Mouse (Mus musculus) neural tube, embryonic 12.5 days (tissue): ENCODE results near the gene Tmem117. TPM values are rescaled to one million over a fixed set of nuclear protein-coding genes. Genes with fewer than 3 reads are reported as not detected.

Source experiments
- ATAC-seq: fragments of 200-750 bp; cut with Nextera tagmentation; 2 replicates; pipeline ENCODE4 v1.8.0; 2017; ENCODE audit warnings: low read depth, mild to moderate bottlenecking, moderate TSS enrichment, moderate library complexity; ENCODE audit not compliant: low FRiP score
- H3K27ac ChIP-seq: fragments of 300-500 bp; sonication (generic); 2 replicates; pipeline ENCODE4 v1.5.1; 2016
- H3K27me3 ChIP-seq: fragments of 300-500 bp; sonication (generic); replicated peaks from 2 replicates; pipeline ENCODE4 v1.6.1; 2016; ENCODE audit warnings: mild to moderate bottlenecking
- H3K36me3 ChIP-seq: fragments of 300-500 bp; sonication (generic); 2 replicates; pipeline ENCODE4 v1.6.1; 2016; ENCODE audit warnings: mild to moderate bottlenecking
- H3K4me1 ChIP-seq: fragments of 300-500 bp; sonication (generic); 2 replicates; pipeline ENCODE4 v1.6.1; 2016
- H3K4me2 ChIP-seq: fragments of 300-500 bp; sonication (generic); replicated peaks from 2 replicates; pipeline ENCODE4 v1.6.1; 2016; ENCODE audit warnings: mild to moderate bottlenecking
- H3K4me3 ChIP-seq: fragments of 300-500 bp; sonication (generic); 2 replicates; pipeline ENCODE4 v1.5.1; 2016
- H3K9ac ChIP-seq: fragments of 300-500 bp; sonication (generic); 2 replicates; pipeline ENCODE4 v1.6.1; 2016; ENCODE audit warnings: mild to moderate bottlenecking
- H3K9me3 ChIP-seq: fragments of 300-500 bp; sonication (generic); 2 replicates; pipeline ENCODE4 v1.6.1; 2016; ENCODE audit warnings: mild to moderate bottlenecking
- WGBS: fragments of 180-500 bp; shearing (Covaris S2); methylation state at CpG from one replicate; pipeline ENCODE4 v1.1.7; 2016; 5-methylcytosine and 5-hydroxymethylcytosine counted together
- polyA plus RNA-seq: library from polyadenylated mRNA; unstranded; fragments of >200 nt; fragmentation: Nextera tagmentation; extraction: Ambion mirVana; gene quantifications from 2 replicates; pipeline ENCODE4 v1.2.1, GENCODE M21; 2016

The Tmem117 gene
- polyA plus RNA-seq, 1 experiment from 2014 or later = 6.5 TPM

GRCm38 (mm10) chr15:95081654-95082053, 452.6 kb downstream of the Tmem117 start:
- peak overlapping the region; percentile 5; the same call in 1 of the 2 replicates for H3K4me2 ChIP-seq
- H3K4me1 ChIP-seq = no peaks in the 10 kb centered on the region; the same call in 1 of the 2 replicates
- 0 out of 2 replicates have a peak, but pooled peaks have one; percentile 65 for ATAC-seq
- H3K27me3 ChIP-seq = no peaks in the 10 kb centered on the region
- no peaks in the 10 kb centered on the region for H3K9me3 ChIP-seq
- WGBS = 58% methylated on average over 11 of the region's 11 CpGs
- 0 out of 2 replicates have a peak overlapping the region, but pooled peaks have one; percentile 26 for H3K27ac ChIP-seq
- H3K9ac ChIP-seq = no peak overlapping the region
- H3K4me3 ChIP-seq = no peak overlapping the region
- no peaks in the 10 kb centered on the region for H3K36me3 ChIP-seq

DNA sequence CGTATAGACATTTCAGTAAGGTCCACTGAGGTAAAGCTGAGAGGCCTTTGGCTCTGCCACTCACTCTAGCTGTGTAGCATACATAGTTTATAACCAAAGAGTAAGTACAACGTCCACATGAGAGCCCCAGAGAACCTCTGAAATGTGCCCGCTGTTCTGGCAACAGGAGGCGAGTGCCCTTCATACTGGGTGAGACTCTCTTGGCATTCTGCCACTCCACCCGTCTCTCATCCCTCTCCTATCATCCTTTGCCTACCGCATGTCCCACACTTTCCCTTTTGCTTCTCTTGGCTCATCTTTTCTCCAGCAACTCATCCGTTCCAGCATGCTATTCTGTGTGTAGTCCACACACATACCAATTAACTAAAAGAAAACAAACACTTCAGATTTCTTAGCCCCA, 456.9 kb downstream of the Tmem117 start:
- Histone ChIP-seq H3K4me2 (no peak overlapping the region), H3K4me1 (no peaks in the 10 kb centered on the region; the same call in 1 of the 2 replicates)
- 87% methylated on average over 7 of the region's 7 CpGs for WGBS

GRCm38 (mm10) chr15:95100133-95100532, 471.1 kb downstream of the Tmem117 start:
- Histone ChIP-seq H3K27ac (no peak overlapping the region), H3K4me1 (0 out of 2 replicates have a peak, but pooled peaks cover 2% of the 10 kb centered on the region), H3K27me3 (no peaks in the 10 kb centered on the region), H3K4me3 (no peak overlapping the region), H3K4me2 (no peak overlapping the region), H3K9me3 (no peaks in the 10 kb centered on the region), H3K9ac (no peak overlapping the region), H3K36me3 (no peaks in the 10 kb centered on the region)
- WGBS = 87% methylated on average over 7 of the region's 7 CpGs
- no peak for ATAC-seq

More for the DNA sequence above, 456.9 kb downstream of the Tmem117 start:
- H3K27me3 ChIP-seq = no peaks in the 10 kb centered on the region
- no peak overlapping the region for H3K27ac ChIP-seq
- H3K4me3 ChIP-seq = no peak overlapping the region
- no peaks in the 10 kb centered on the region for H3K36me3 ChIP-seq
- no peaks in the 10 kb centered on the region for H3K9me3 ChIP-seq
- no peak overlapping the region for H3K9ac ChIP-seq
- no peak for ATAC-seq

GRCm38 (mm10) chr15:95101522-95101921, 472.5 kb downstream of the Tmem117 start:
- Histone ChIP-seq H3K9me3 (no peaks in the 10 kb centered on the region), H3K27ac (no peak overlapping the region), H3K27me3 (no peaks in the 10 kb centered on the region), H3K9ac (no peak overlapping the region), H3K4me1 (0 out of 2 replicates have a peak, but pooled peaks cover 3% of the 10 kb centered on the region), H3K4me2 (no peak overlapping the region), H3K4me3 (no peak overlapping the region), H3K36me3 (no peaks in the 10 kb centered on the region)
- no peak for ATAC-seq

DNA sequence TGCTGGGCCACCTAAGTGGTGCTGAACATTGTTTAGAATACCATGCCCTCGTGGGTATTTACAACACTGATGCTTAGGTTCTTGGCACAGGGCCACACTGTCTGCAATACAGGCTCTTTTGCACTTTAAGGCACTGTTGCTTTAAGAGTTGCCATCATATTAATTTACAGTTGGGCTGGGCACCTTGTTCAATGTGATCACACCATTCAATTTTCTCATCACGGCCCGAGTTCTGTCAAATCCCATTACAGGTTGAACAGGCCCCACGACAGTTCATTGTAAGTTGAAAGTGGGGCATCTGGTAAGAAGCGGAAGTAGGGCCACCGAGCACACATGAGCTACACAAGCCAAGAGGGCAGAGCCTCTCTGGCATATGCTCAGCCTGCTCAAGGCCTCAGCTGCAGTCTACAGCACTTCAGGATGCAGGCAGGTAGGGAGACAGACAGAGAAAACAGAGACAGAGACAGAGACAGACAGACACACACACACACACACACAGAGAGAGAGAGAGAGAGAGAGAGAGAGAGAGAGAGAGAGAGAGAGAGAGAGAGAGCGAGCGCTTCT, 478.3 kb downstream of the Tmem117 start:
- Histone ChIP-seq H3K9me3 (no peaks in the 10 kb centered on the region), H3K4me2 (no peak overlapping the region), H3K27ac (no peak overlapping the region), H3K36me3 (no peaks in the 10 kb centered on the region), H3K27me3 (no peaks in the 10 kb centered on the region), H3K9ac (no peak overlapping the region), H3K4me3 (no peak overlapping the region), H3K4me1 (peaks cover 4% of the 10 kb centered on the region; the same call in 1 of the 2 replicates)
- WGBS = 73% methylated on average over 8 of the region's 8 CpGs
- no peak for ATAC-seq

DNA sequence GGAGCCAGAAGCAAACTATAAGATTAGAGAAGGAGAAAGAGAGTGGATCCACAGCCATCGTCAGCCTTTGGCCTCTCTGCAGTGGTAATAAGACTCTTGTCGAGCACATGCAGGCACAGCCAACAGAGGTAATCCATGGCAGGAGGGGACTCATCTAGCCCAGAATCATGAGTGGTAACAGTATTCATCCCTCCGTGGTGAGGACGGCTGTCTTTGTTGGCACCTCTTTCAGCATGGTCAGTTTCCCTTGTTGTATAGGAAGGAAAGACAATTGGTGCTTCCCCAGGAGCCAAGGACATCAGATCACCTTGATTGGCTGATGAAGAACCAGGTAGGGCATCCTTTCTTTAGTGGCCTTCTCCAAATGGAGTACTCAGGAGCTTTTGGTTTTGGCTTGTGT, 479.6 kb downstream of the Tmem117 start:
- Histone ChIP-seq H3K9ac (no peak overlapping the region), H3K27me3 (no peaks in the 10 kb centered on the region), H3K4me1 (peaks cover 4% of the 10 kb centered on the region; the same call in 1 of the 2 replicates), H3K9me3 (no peaks in the 10 kb centered on the region), H3K4me3 (no peak overlapping the region), H3K4me2 (no peak overlapping the region), H3K27ac (no peak overlapping the region), H3K36me3 (no peaks in the 10 kb centered on the region)
- no peak for ATAC-seq
- 88% methylated on average over 4 of the region's 4 CpGs for WGBS

GRCm38 (mm10) chr15:95131401-95131800, 502.4 kb downstream of the Tmem117 start:
- Histone ChIP-seq H3K4me1 (no peaks in the 10 kb centered on the region), H3K27me3 (no peaks in the 10 kb centered on the region), H3K4me2 (no peak overlapping the region), H3K4me3 (no peak overlapping the region), H3K9ac (no peak overlapping the region), H3K9me3 (no peaks in the 10 kb centered on the region), H3K36me3 (no peaks in the 10 kb centered on the region), H3K27ac (no peak overlapping the region)
- 68% methylated on average over 4 of the region's 4 CpGs for WGBS
- ATAC-seq = no peak

DNA sequence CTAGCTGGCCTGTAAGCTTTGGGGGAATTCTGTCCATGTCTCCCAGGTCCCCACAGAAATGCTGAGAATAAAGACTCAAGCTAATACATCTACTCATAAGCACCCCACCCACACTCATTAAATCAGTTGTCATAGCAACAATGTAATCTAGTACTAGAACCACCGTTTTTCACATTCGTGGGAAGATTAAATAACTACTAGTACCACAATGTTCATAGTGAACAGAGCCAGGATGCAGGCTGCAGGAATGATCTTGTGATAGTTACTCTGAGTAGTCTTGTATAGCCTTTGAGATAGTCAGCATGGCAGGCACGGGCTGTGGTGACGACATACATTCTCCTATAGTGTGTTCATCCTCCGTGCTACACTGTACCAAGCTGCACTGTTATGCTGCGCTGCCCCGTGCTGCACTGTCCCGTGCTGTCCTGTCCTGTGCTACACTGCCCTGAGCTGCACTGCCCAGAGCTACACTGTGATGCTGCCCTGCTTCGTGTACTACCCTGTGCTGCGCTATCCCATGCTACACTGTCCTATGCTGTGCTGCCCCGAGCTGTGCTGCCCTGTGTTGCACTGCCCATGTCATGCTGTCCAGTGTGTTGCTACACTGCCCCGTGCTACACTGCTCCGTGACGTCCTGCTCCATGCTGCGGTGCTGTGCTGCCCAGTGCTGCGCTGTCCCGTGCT, 507.0 kb downstream of the Tmem117 start:
- no peaks in the 10 kb centered on the region for H3K36me3 ChIP-seq
- no peak overlapping the region for H3K4me3 ChIP-seq
- H3K27me3 ChIP-seq = no peaks in the 10 kb centered on the region
- no peaks in the 10 kb centered on the region for H3K9me3 ChIP-seq
- H3K27ac ChIP-seq = no peak overlapping the region
- no peaks in the 10 kb centered on the region for H3K4me1 ChIP-seq
- H3K9ac ChIP-seq = no peak overlapping the region
- no peak overlapping the region for H3K4me2 ChIP-seq
- WGBS = 90% methylated on average over 17 of the region's 17 CpGs
- 0 out of 2 replicates have a peak, but pooled peaks have one; percentile 21 for ATAC-seq

DNA sequence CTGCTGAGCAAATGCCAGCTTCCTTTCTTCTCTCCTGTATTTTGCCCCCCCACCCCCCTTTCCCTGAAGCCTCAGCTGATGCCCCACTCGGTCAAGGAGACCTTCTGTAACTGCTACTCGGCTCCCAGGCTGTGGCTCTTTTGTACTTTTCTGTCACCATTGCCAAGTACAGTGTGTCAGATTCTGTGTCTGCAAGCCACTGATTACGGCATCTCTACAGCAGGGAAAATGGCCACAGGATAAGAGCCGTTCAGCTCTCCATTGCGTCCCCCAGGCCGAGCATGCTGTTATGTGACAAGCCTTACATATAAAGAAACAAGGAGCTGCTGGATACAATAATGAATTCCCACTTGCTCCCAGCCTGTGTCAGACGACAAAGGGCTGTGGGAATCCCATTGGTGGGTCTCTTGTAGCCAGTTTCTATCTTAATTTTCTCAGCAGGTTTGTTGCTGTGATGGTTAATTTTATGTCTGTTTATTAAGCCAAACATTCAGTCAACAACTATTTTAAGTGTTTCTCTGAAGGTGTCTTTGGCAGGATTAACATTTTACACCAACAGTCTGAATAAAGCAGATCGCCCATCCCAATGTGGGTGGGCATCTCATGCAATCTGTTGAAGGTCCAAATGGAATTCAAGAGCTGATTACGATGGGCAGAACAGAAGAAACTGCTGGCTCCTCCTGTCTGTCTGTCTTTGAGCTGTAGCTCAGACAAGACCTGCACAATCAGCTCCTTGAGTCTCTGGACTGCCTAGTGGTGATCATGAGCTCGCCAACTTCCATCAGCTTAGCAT, 508.2 kb downstream of the Tmem117 start:
- WGBS = 75% methylated on average over 10 of the region's 10 CpGs
- no peak overlapping the region for H3K27ac ChIP-seq
- no peak for ATAC-seq

GRCm38 (mm10) chr15:95138709-95139409, 509.8 kb downstream of the Tmem117 start:
- no peak overlapping the region for H3K4me3 ChIP-seq
- no peaks in the 10 kb centered on the region for H3K36me3 ChIP-seq
- H3K9me3 ChIP-seq = no peaks in the 10 kb centered on the region
- no peak overlapping the region for H3K27ac ChIP-seq
- ATAC-seq = no peak
- WGBS = 77% methylated on average over 12 of the region's 12 CpGs
- H3K9ac ChIP-seq = no peak overlapping the region
- no peaks in the 10 kb centered on the region for H3K27me3 ChIP-seq
- H3K4me1 ChIP-seq = no peaks in the 10 kb centered on the region
- H3K4me2 ChIP-seq = no peak overlapping the region

More for the DNA sequence above, 508.2 kb downstream of the Tmem117 start:
- H3K9me3 ChIP-seq = no peaks in the 10 kb centered on the region
- no peaks in the 10 kb centered on the region for H3K27me3 ChIP-seq
- no peak overlapping the region for H3K9ac ChIP-seq
- no peak overlapping the region for H3K4me2 ChIP-seq
- no peaks in the 10 kb centered on the region for H3K36me3 ChIP-seq
- no peaks in the 10 kb centered on the region for H3K4me1 ChIP-seq
- no peak overlapping the region for H3K4me3 ChIP-seq

GRCm38 (mm10) chr15:95144131-95144530, 515.1 kb downstream of the Tmem117 start:
- H3K4me3 ChIP-seq = no peak overlapping the region
- H3K9ac ChIP-seq = no peak overlapping the region
- no peaks in the 10 kb centered on the region for H3K9me3 ChIP-seq
- ATAC-seq = no peak
- WGBS = 85% methylated on average over 2 of the region's 2 CpGs
- no peak overlapping the region for H3K27ac ChIP-seq
- H3K4me1 ChIP-seq = no peaks in the 10 kb centered on the region
- no peaks in the 10 kb centered on the region for H3K36me3 ChIP-seq
- no peak overlapping the region for H3K4me2 ChIP-seq
- no peaks in the 10 kb centered on the region for H3K27me3 ChIP-seq

DNA sequence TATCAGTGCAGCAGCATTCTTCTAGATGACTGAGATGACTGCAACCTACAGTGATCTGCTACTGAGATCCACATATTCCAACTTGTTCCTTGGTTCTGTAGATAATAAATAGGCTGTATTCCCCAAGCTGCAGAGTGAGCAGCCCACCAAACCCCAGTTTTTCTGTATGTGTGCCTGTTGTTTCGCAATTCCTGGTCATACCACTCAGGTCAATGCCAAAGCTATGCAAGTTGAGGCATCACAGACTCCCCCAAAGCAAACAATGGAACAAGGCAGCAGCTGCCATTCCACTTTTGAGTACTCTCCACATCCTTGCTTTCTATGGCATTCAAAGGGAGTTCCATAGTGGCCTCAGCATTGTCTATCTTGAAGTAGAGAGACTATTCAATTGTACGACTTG, 516.1 kb downstream of the Tmem117 start:
- Histone ChIP-seq H3K9ac (no peak overlapping the region), H3K36me3 (no peaks in the 10 kb centered on the region), H3K27me3 (no peaks in the 10 kb centered on the region), H3K4me1 (no peaks in the 10 kb centered on the region), H3K4me3 (no peak overlapping the region), H3K9me3 (no peaks in the 10 kb centered on the region), H3K4me2 (no peak overlapping the region), H3K27ac (no peak overlapping the region)
- ATAC-seq = no peak
- 85% methylated on average over 2 of the region's 2 CpGs for WGBS
